Mouse (Mus musculus) hindbrain, embryonic 10.5 days (tissue): Measurements from ENCODE around the gene Golga7b. TPM values are rescaled to one million over a fixed set of nuclear protein-coding genes. Genes with fewer than 3 reads are reported as not detected.
A peak's percentile ranks its signal among the peaks of the same experiment; 100 is the strongest.

Experiments
- DNase-seq: peaks from one replicate; pipeline ENCODE4 v3.0.0-alpha.2; 2017; ENCODE audit warnings: low spot score
- H3K27ac ChIP-seq: fragments of 300-500 bp; sonication (generic); 2 replicates; pipeline ENCODE4 v1.5.1; 2016; ENCODE audit warnings: mild to moderate bottlenecking, moderate library complexity
- H3K27me3 ChIP-seq: fragments of 300-500 bp; sonication (generic); 2 replicates; pipeline ENCODE4 v1.6.1; 2016; ENCODE audit warnings: mild to moderate bottlenecking; ENCODE audit not compliant: poor library complexity, insufficient read depth, severe bottlenecking
- H3K36me3 ChIP-seq: fragments of 300-500 bp; sonication (generic); 2 replicates; pipeline ENCODE4 v1.6.1; 2016; ENCODE audit warnings: mild to moderate bottlenecking, moderate library complexity
- H3K4me1 ChIP-seq: fragments of 300-500 bp; sonication (generic); replicated peaks from 2 replicates; pipeline ENCODE4 v1.6.1; 2016; ENCODE audit warnings: mild to moderate bottlenecking
- H3K4me3 ChIP-seq: fragments of 300-500 bp; sonication (generic); 2 replicates; pipeline ENCODE4 v1.5.1; 2016; ENCODE audit warnings: mild to moderate bottlenecking, moderate library complexity
- H3K9me3 ChIP-seq: fragments of 300-500 bp; sonication (generic); 2 replicates; pipeline ENCODE4 v1.6.1; 2016; ENCODE audit warnings: mild to moderate bottlenecking, moderate library complexity
- WGBS: fragments of 180-500 bp; shearing (Covaris S2); methylation state at CpG from one replicate; pipeline ENCODE4 v1.1.7; 2016; 5-methylcytosine and 5-hydroxymethylcytosine counted together
- polyA plus RNA-seq: library from polyadenylated mRNA; unstranded; fragments of >200 nt; fragmentation: Nextera tagmentation; extraction: Ambion mirVana; gene quantifications from 2 replicates; pipeline ENCODE4 v1.2.1, GENCODE M21; 2016

The Golga7b gene
- polyA plus RNA-seq, 1 experiment from 2014 or later = 4.2 TPM

- Histone ChIP-seq H3K27me3 (peaks cover 36% of the 10 kb centered on the region), H3K4me3 (no peak overlapping the region), H3K36me3 (no peaks in the 10 kb centered on the region), H3K27ac (no peak overlapping the region), H3K9me3 (no peaks in the 10 kb centered on the region), H3K4me1 (peaks cover 11% of the 10 kb centered on the region)
- WGBS = 90% methylated on average over 12 of the region's 12 CpGs
- no peak for DNase-seq
Observed at GRCm38 (mm10) chr19:42257241-42257635, 9.9 kb downstream of the Golga7b start.

GRCm38 (mm10) chr19:42258031-42258430 is 10.7 kb downstream of the Golga7b start:
- H3K27me3 ChIP-seq = peaks cover 35% of the 10 kb centered on the region
- 94% methylated on average over 3 of the region's 3 CpGs for WGBS
- H3K9me3 ChIP-seq = no peaks in the 10 kb centered on the region
- H3K27ac ChIP-seq = no peak overlapping the region
- H3K36me3 ChIP-seq = no peaks in the 10 kb centered on the region
- H3K4me3 ChIP-seq = no peak overlapping the region
- peaks cover 11% of the 10 kb centered on the region for H3K4me1 ChIP-seq
- DNase-seq = no peak

DNA sequence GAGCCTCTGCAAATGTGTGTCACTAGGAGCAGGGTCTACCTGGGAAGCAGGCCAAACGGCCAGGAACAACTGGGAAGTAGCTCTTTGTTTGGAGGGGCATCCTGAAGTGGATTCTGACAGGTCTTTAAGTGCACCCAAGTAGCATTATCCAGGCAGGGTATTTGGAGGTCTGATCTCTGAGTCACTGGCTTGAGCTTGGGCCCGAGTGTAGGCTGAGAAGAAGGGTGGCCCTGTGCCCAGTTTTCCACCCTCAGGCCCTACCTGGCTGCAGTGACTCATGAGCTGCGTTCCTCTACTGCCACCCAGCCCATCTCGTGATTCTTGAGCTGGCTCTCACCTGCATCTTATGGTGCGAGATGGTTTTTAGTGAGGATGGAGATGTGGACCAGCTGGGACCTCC is 11.2 kb downstream of the Golga7b start:
- no peak overlapping the region for H3K27ac ChIP-seq
- no peaks in the 10 kb centered on the region for H3K9me3 ChIP-seq
- H3K27me3 ChIP-seq = peaks cover 30% of the 10 kb centered on the region
- H3K4me1 ChIP-seq = peaks cover 11% of the 10 kb centered on the region
- 76% methylated on average over 5 of the region's 5 CpGs for WGBS
- no peak overlapping the region for H3K4me3 ChIP-seq
- H3K36me3 ChIP-seq = no peaks in the 10 kb centered on the region
- DNase-seq = no peak

DNA sequence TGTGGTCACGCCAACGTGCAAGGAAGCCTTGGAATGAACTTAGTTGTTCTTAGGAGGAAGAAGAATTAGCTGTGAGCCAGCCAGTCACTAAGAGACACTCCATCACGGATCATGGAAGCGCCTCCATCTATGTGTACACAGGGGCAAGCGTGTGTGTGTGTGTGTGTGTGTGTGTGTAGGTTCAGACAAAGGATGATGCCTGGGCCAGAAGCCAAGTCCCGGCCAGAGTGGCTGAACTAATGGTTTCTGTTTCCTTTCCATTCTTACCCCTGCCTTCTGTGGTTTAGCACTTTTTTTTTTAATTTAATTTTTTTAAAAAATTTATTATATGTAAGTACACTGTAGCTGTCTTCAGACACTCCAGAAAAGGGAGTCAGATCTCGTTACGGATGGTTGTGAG is 13.1 kb downstream of the Golga7b start:
- peaks cover 12% of the 10 kb centered on the region for H3K27me3 ChIP-seq
- no peak overlapping the region for H3K27ac ChIP-seq
- no peak for DNase-seq
- no peak overlapping the region for H3K4me3 ChIP-seq
- no peaks in the 10 kb centered on the region for H3K9me3 ChIP-seq
- H3K36me3 ChIP-seq = no peaks in the 10 kb centered on the region
- WGBS = 85% methylated on average over 8 of the region's 8 CpGs
- H3K4me1 ChIP-seq = peaks cover 7% of the 10 kb centered on the region

- WGBS = 46% methylated on average over 3 of the region's 3 CpGs
- peaks cover 13% of the 10 kb centered on the region for H3K27me3 ChIP-seq
- H3K4me3 ChIP-seq = no peak overlapping the region
- no peak overlapping the region for H3K27ac ChIP-seq
- no peak for DNase-seq
- no peaks in the 10 kb centered on the region for H3K9me3 ChIP-seq
- H3K36me3 ChIP-seq = no peaks in the 10 kb centered on the region
- H3K4me1 ChIP-seq = peaks cover 7% of the 10 kb centered on the region
Observed at GRCm38 (mm10) chr19:42263524-42263923, 16.1 kb downstream of the Golga7b start.

- Histone ChIP-seq H3K4me3 (peak overlapping the region; percentile 43), H3K27ac (0 out of 2 replicates have a peak overlapping the region, but pooled peaks have one; percentile 35), H3K9me3 (no peaks in the 10 kb centered on the region), H3K27me3 (peaks cover 36% of the 10 kb centered on the region), H3K36me3 (no peaks in the 10 kb centered on the region), H3K4me1 (peaks cover 11% of the 10 kb centered on the region)
- DNase-seq = peak; percentile 59
- 1% methylated on average over 19 of the region's 19 CpGs for WGBS
Observed at GRCm38 (mm10) chr19:42268337-42268736, 21.0 kb downstream of the Golga7b start.

DNA sequence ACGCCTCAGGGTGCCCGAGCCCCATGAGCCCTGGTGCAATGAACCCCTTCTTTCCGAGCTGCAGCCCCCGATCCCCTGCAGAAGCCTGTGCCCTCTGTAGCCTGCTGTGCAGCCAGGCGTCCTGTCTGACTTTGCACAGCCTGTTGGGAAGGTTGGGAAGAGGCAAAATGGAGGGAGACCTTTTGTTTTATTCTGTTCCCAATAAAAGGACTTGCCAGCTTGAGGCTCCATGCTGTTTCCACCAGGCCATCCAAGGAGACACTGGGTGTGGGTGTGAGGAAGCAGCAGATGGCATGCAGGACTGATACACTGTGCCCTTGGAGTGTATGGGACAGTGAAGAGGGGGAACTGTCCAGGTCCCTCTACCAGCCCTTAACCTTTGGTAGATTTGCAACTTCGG is 22.7 kb downstream of the Golga7b start:
- WGBS = 60% methylated on average over 6 of the region's 6 CpGs
- H3K27me3 ChIP-seq = peaks cover 36% of the 10 kb centered on the region

DNA sequence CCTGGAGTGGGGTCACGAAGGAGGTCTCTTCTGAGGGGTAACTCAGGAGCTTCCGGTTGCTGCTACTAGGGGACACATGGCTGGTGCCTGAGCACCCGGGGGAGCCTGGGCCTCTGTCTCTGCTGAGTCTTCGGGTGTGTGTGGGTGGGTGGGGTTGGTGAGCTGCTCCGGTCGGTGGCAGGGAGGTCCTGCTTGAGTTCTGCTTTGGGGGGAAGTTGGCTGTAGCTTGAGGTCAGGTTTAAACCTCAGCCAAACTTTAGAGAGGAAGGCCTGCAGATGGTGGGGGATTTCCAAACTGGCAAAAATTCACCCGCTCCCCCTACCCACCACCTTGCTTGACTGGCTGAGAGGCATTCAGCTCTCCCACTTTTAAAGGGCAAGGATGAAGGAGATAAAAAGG is 23.8 kb downstream of the Golga7b start:
- DNase-seq = no peak
- H3K9me3 ChIP-seq = no peaks in the 10 kb centered on the region

More for the DNA sequence above, 22.7 kb downstream of the Golga7b start:
- no peak for DNase-seq
- H3K27ac ChIP-seq = no peak overlapping the region; the same call in 1 of the 2 replicates
- peaks cover 11% of the 10 kb centered on the region for H3K4me1 ChIP-seq
- H3K36me3 ChIP-seq = no peaks in the 10 kb centered on the region
- no peaks in the 10 kb centered on the region for H3K9me3 ChIP-seq
- H3K4me3 ChIP-seq = no peak overlapping the region

GRCm38 (mm10) chr19:42272003-42272963 is 24.9 kb downstream of the Golga7b start:
- peaks cover 11% of the 10 kb centered on the region for H3K4me1 ChIP-seq
- WGBS = 39% methylated on average over 14 of the region's 14 CpGs

More for the DNA sequence above, 23.8 kb downstream of the Golga7b start:
- Histone ChIP-seq H3K4me1 (peaks cover 11% of the 10 kb centered on the region), H3K36me3 (no peaks in the 10 kb centered on the region), H3K4me3 (no peak overlapping the region), H3K27ac (no peak overlapping the region), H3K27me3 (peaks cover 36% of the 10 kb centered on the region)
- 84% methylated on average over 7 of the region's 7 CpGs for WGBS

GRCm38 (mm10) chr19:42277288-42277687 is 29.9 kb downstream of the Golga7b start:
- H3K4me3 ChIP-seq = no peak overlapping the region
- 88% methylated on average over 6 of the region's 6 CpGs for WGBS
- no peaks in the 10 kb centered on the region for H3K36me3 ChIP-seq
- no peak overlapping the region for H3K27ac ChIP-seq
- no peaks in the 10 kb centered on the region for H3K27me3 ChIP-seq
- DNase-seq = no peak
- H3K9me3 ChIP-seq = no peaks in the 10 kb centered on the region
- peaks cover 6% of the 10 kb centered on the region for H3K4me1 ChIP-seq

More at GRCm38 (mm10) chr19:42272003-42272963, 24.9 kb downstream of the Golga7b start:
- Histone ChIP-seq H3K27me3 (peaks cover 31% of the 10 kb centered on the region), H3K36me3 (no peaks in the 10 kb centered on the region), H3K27ac (no peak overlapping the region), H3K4me3 (no peak overlapping the region), H3K9me3 (no peaks in the 10 kb centered on the region)
- DNase-seq = peak; percentile 82

DNA sequence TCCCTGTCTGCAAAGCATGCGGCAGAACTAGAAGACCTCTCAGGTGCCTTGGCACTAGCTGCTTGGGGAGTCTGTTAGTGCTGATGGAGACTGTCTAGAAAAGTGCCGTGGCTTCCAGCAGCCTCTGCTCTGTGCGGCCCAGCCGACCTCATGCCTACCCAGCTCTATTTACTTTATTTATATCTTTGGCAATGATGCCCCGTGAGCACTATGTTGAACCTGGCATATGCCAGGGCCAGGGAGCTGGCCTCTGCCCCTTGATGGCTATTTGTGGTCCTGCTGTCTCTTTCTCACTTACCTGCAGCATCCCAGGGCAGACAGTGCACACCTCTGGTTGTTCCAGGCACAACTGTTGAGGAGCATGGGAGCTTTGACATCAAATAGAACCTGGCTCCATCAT is 31.1 kb downstream of the Golga7b start:
- DNase-seq = no peak
- no peaks in the 10 kb centered on the region for H3K27me3 ChIP-seq
- no peaks in the 10 kb centered on the region for H3K36me3 ChIP-seq
- H3K27ac ChIP-seq = no peak overlapping the region
- WGBS = 82% methylated on average over 5 of the region's 5 CpGs
- H3K4me1 ChIP-seq = peaks cover 9% of the 10 kb centered on the region
- H3K4me3 ChIP-seq = no peak overlapping the region
- no peaks in the 10 kb centered on the region for H3K9me3 ChIP-seq

DNA sequence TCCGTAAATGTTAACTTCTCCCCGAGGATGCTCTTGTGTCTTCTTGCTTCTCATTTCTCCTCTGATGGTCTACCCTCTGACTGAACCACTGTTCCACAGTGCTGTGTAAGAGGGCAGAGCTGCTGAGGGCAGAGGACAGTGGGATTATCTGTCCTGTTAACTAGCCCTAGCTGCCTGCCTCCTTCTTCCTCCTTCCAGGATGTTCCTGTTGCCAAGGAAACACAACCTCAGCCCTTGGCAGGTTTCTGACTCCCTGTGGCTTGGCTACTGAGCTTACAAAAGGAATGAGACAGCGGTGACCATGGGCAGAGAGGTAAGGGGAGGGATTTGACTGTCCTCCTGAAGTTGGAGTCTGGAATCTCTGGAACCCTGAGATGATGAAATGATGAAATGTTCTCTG is 32.2 kb downstream of the Golga7b start:
- 60% methylated on average over 3 of the region's 3 CpGs for WGBS
- peaks cover 11% of the 10 kb centered on the region for H3K4me1 ChIP-seq
- no peak for DNase-seq
- H3K36me3 ChIP-seq = no peaks in the 10 kb centered on the region
- H3K27me3 ChIP-seq = no peaks in the 10 kb centered on the region
- H3K27ac ChIP-seq = 0 out of 2 replicates have a peak overlapping the region, but pooled peaks have one; percentile 10
- no peaks in the 10 kb centered on the region for H3K9me3 ChIP-seq
- no peak overlapping the region for H3K4me3 ChIP-seq

DNA sequence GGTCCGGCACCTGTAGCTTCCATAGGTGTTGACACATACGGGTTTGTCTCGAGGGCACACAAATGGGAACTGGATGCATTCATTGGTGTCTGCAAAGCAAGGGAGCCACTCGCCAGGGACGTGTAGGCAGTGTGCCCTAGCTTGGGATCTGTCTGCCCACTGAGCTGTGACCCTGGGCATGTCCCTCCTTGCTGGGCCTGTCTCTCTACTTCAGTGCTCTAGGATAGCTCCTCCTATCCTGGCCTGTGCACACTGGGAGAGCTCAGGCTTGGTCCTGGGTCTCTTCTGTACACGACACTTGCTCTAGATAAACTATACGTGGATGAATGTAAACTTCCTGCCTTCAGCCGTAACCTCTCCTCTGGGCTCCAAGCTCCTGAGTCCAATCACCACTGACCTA is 36.8 kb downstream of the Golga7b start:
- no peak overlapping the region for H3K4me3 ChIP-seq
- H3K27ac ChIP-seq = no peak overlapping the region
- no peaks in the 10 kb centered on the region for H3K9me3 ChIP-seq
- H3K36me3 ChIP-seq = no peaks in the 10 kb centered on the region
- no peaks in the 10 kb centered on the region for H3K27me3 ChIP-seq
- 75% methylated on average over 8 of the region's 8 CpGs for WGBS
- DNase-seq = no peak
- H3K4me1 ChIP-seq = peaks cover 25% of the 10 kb centered on the region
